Mouse (Mus musculus): Measurements from ENCODE around the gene Itpkb. TPM values are rescaled to one million over a fixed set of nuclear protein-coding genes. Genes with fewer than 3 reads are reported as not detected.

The Itpkb gene
- polyA plus RNA-seq, 1 experiment from 2014 or later = 1.3 TPM

DNA sequence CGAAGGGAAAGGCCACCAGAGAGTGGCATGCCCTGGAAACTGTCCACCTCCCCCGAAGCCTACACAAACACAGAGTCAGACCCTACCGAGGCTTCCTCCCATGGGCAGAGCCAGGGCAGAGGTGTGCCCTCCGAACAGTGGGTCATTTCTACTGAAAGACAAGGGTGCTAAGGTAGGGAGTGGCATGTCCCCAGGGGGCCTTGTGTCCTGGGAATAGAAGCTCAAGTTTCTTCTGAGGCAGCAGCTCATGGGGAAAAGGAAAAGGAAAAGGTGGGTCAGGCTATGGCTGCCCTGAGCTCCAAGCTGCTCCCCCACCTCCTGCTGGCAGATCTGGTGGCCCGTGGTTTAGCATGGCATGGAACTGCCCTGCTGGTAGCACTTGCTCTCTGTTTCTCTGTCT, 79.5 kb downstream of the Itpkb start:
- Histone ChIP-seq H3K4me1 (replicated peaks) (peaks cover 43% of the 10 kb centered on the region), H3K4me3 (replicated peaks) (no peak overlapping the region), H3K9ac (no peak overlapping the region), H3K9me3 (replicated peaks) (no peaks in the 10 kb centered on the region), H3K4me2 (no peak overlapping the region), H3K27me3 (no peaks in the 10 kb centered on the region), H3K27ac (no peak overlapping the region), H3K36me3 (no peaks in the 10 kb centered on the region)
- DNase-seq = no peak
- ATAC-seq (ENCODE audit: low read depth) = no peak
- 42% methylated on average over 5 of the region's 5 CpGs for WGBS (ENCODE audit: insufficient replicate concordance)

DNA sequence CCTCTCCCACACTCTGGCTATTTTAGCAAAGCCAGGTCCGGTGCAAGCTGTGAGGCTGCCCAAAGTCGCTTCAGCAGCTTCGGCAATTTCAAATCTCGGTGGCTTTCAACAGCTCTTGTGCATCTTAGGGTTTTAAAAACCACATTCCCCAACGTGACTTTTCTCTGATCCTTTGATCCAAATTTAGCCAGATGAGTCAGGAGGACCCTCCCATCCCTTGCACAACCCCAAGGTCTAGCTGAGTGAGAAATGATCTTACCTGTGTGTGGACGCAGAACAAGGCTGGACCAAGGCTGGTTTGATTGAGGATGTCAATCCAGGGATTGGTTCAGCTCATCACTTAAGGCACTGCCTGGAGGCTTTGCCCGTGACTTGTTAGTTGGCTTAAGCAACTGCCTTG, 80.0 kb downstream of the Itpkb start:
- WGBS (ENCODE audit: insufficient replicate concordance) = 56% methylated on average over 7 of the region's 7 CpGs
- ATAC-seq (ENCODE audit: low read depth) (no peak), DNase-seq (no peak)
- H3K36me3 ChIP-seq = no peaks in the 10 kb centered on the region
- no peak overlapping the region for H3K4me3 ChIP-seq (replicated peaks)
- H3K9me3 ChIP-seq (replicated peaks) = no peaks in the 10 kb centered on the region
- peaks cover 38% of the 10 kb centered on the region for H3K4me1 ChIP-seq (replicated peaks)
- no peak overlapping the region for H3K27ac ChIP-seq
- H3K9ac ChIP-seq = no peak overlapping the region
- H3K27me3 ChIP-seq = no peaks in the 10 kb centered on the region
- no peak overlapping the region for H3K4me2 ChIP-seq

DNA sequence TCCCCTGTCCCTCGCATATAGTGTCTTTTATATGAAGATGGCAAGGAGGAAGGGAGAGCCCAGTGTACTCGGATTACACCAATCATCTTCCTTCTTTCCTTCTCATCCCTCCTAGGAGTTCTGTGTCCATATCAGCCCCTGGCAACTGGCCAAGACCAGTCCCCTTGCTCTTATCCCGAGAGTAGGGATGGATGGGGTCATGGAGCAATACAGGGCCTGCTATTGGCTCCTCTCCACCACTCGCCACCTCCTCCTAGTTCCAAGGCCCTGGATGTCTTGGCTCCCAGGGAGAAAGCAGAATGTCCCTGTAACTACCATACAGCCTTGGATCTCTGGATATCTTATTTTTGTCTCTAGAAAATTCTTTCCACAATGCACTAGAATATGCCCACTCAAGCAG, 84.8 kb downstream of the Itpkb start:
- H3K4me3 ChIP-seq (replicated peaks) = no peak overlapping the region
- H3K4me2 ChIP-seq = no peak overlapping the region
- H3K27ac ChIP-seq = no peak overlapping the region
- peaks cover 3% of the 10 kb centered on the region; the same call in 1 of the 2 replicates for H3K36me3 ChIP-seq
- H3K27me3 ChIP-seq = no peaks in the 10 kb centered on the region
- H3K4me1 ChIP-seq (replicated peaks) = peaks cover 13% of the 10 kb centered on the region; the same call in 1 of the 2 replicates
- WGBS (ENCODE audit: insufficient replicate concordance) = 59% methylated on average over 4 of the region's 4 CpGs
- no peak overlapping the region for H3K9ac ChIP-seq
- ATAC-seq (ENCODE audit: low read depth) (no peak), DNase-seq (no peak)
- no peaks in the 10 kb centered on the region for H3K9me3 ChIP-seq (replicated peaks)

DNA sequence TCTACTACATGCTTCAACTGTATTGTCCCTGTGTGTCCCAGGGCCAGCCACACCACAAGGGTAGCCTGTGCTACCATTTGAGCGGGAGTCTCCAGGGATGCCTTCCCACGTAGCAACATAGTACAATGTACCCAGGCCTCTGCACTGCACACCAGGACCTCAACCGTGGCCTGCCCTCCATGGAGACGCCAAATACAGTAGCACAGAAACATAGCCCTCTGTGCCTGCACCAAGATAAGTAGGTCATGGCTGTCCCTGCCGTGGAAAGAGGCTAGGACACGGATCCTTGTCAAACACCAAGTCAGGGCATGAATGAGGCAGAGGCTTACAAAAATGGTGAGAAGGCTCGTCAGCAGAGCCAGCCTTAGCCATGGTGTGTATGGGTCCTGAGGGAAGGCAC, 85.6 kb downstream of the Itpkb start:
- Histone ChIP-seq H3K9me3 (replicated peaks) (no peaks in the 10 kb centered on the region), H3K27ac (no peak overlapping the region), H3K4me2 (no peak overlapping the region), H3K9ac (no peak overlapping the region), H3K4me1 (replicated peaks) (peaks cover 13% of the 10 kb centered on the region; the same call in 1 of the 2 replicates), H3K27me3 (no peaks in the 10 kb centered on the region), H3K4me3 (replicated peaks) (no peak overlapping the region), H3K36me3 (peaks cover 3% of the 10 kb centered on the region; the same call in 1 of the 2 replicates)
- DNase-seq = no peak
- WGBS (ENCODE audit: insufficient replicate concordance) = 67% methylated on average over 7 of the region's 7 CpGs
- ATAC-seq (ENCODE audit: low read depth) = no peak

DNA sequence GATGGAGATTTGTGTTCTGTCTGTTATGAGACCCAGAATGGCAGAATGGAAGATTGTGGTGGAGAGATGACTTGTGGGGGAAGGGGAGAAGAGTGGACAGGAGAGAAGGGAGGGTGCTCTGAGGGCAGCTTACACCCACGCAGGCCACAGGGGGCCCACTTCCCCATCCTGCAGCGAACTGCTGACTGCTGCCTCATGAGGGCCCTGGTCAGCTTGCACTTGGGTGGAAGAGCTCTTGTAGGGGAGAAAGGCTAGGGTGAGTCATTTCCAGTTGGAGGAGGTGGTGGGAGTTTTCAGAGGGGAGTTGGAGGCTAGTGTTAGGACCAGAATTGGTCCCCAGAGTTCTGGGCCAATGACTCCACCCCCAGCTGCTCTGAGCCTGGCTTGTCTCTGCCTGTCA, 86.8 kb downstream of the Itpkb start:
- Histone ChIP-seq H3K27ac (no peak overlapping the region), H3K4me1 (replicated peaks) (peaks cover 15% of the 10 kb centered on the region; the same call in 1 of the 2 replicates), H3K9ac (no peak overlapping the region), H3K4me3 (replicated peaks) (no peak overlapping the region), H3K4me2 (no peak overlapping the region), H3K27me3 (no peaks in the 10 kb centered on the region), H3K36me3 (peaks cover 3% of the 10 kb centered on the region; the same call in 1 of the 2 replicates), H3K9me3 (replicated peaks) (no peaks in the 10 kb centered on the region)
- DNase-seq (no peak), ATAC-seq (ENCODE audit: low read depth) (no peak)
- WGBS (ENCODE audit: insufficient replicate concordance) = 30% methylated on average over 2 of the region's 2 CpGs

DNA sequence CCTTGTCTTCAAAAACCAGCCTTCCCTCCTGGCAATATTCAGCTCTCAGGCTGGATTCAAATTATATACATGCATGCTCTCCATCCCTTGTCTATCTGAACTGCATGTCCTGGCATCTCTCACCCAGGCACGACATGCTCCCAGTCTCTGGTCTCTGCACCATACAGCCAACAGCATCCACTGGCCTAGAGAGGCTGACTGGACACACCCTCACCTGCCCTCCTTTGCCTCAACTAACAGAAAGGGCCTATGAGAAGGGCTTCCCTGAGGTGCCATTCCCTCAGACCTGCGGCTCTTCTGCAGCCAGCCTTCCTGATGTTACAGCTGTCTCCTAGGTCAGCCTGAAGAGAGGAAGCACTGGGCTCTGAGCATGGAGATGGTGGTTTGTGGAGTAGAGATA, 88.8 kb downstream of the Itpkb start:
- peaks cover 3% of the 10 kb centered on the region; the same call in 1 of the 2 replicates for H3K36me3 ChIP-seq
- no peaks in the 10 kb centered on the region for H3K9me3 ChIP-seq (replicated peaks)
- WGBS (ENCODE audit: insufficient replicate concordance) = 68% methylated on average over 2 of the region's 2 CpGs
- H3K4me2 ChIP-seq = no peak overlapping the region
- peaks cover 25% of the 10 kb centered on the region for H3K4me1 ChIP-seq (replicated peaks)
- no peak overlapping the region for H3K4me3 ChIP-seq (replicated peaks)
- H3K27me3 ChIP-seq = no peaks in the 10 kb centered on the region
- H3K27ac ChIP-seq = no peak overlapping the region
- DNase-seq (no peak), ATAC-seq (ENCODE audit: low read depth) (no peak)
- no peak overlapping the region for H3K9ac ChIP-seq

DNA sequence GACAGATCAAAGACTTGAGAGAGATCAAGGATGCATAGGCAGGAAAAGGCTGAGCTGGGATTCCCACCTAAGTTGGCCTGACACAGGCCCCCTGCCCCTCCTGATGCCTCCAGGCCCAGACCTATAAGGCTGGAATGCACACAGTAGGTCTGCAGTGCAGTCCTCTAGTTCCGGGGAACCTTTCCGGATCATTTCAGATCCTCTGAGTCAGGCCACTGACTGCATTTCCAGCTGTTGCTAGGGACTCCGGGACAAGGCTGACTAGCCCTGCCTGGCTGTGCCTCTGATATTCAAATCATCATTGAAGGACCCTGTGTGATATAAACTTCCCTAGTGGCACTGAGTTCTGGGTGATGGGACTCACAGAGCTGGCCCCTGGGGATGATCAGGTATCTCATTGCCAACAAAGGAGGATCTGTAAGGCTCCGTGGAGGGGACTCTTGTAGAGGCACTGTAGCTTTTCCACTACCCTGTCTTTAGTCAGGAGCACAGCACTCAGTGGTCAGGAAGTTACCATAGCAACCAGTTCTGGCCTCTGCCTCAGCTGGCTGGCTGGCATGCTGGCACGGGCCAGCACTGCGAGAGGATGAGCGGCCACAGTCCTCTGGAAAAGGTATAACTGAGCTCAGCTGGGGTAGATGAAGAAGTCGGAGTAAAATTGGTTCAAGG, 90.3 kb downstream of the Itpkb start:
- Histone ChIP-seq H3K27ac (no peak overlapping the region), H3K36me3 (peaks cover 3% of the 10 kb centered on the region; the same call in 1 of the 2 replicates), H3K4me3 (replicated peaks) (no peak overlapping the region), H3K27me3 (no peaks in the 10 kb centered on the region), H3K9ac (no peak overlapping the region), H3K4me2 (no peak overlapping the region), H3K9me3 (replicated peaks) (no peaks in the 10 kb centered on the region), H3K4me1 (replicated peaks) (peaks cover 25% of the 10 kb centered on the region)
- ATAC-seq (ENCODE audit: low read depth) = no peak
- no peak for DNase-seq
- WGBS (ENCODE audit: insufficient replicate concordance) = 80% methylated on average over 8 of the region's 8 CpGs

DNA sequence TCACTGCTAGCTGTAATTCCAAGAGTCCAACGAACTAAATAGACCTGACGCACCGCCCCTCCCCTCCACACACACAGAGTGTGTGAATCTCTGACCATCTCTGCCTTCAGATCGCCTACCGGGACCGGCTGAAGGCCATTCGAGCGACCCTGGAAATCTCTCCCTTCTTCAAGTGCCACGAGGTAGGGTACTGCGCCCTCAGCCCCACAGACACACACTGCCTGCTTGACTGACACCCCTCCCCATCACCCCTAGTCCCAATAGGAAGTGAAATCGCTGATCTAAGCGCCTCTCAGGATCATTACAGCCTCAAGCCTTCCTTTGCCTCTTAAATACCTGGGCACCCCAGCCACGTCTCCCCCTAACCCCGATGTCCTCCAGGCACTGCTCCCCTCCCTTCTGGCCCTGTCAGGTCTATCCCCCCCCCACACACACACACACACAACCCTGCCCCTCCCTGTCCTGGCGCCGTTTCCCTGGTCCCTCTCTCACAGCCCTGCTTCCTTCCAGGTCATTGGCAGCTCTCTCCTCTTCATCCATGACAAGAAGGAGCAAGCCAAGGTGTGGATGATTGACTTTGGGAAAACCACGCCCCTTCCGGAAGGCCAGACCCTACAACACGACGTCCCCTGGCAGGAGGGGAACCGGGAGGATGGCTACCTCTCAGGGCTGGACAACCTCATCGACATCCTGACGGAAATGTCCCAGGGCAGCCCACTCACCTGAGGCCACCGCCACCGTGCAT, 91.1 kb downstream of the Itpkb start:
- peaks cover 3% of the 10 kb centered on the region; the same call in 1 of the 2 replicates for H3K36me3 ChIP-seq
- no peaks in the 10 kb centered on the region for H3K9me3 ChIP-seq (replicated peaks)
- 76% methylated on average over 25 of the region's 25 CpGs for WGBS (ENCODE audit: insufficient replicate concordance)
- H3K4me1 ChIP-seq (replicated peaks) = peaks cover 24% of the 10 kb centered on the region
- H3K4me3 ChIP-seq (replicated peaks) = no peak overlapping the region
- no peaks in the 10 kb centered on the region for H3K27me3 ChIP-seq
- H3K9ac ChIP-seq = no peak overlapping the region
- DNase-seq (no peak), ATAC-seq (ENCODE audit: low read depth) (0 out of 2 replicates have a peak, but pooled peaks have one; percentile 22)
- no peak overlapping the region for H3K27ac ChIP-seq
- H3K4me2 ChIP-seq = no peak overlapping the region

DNA sequence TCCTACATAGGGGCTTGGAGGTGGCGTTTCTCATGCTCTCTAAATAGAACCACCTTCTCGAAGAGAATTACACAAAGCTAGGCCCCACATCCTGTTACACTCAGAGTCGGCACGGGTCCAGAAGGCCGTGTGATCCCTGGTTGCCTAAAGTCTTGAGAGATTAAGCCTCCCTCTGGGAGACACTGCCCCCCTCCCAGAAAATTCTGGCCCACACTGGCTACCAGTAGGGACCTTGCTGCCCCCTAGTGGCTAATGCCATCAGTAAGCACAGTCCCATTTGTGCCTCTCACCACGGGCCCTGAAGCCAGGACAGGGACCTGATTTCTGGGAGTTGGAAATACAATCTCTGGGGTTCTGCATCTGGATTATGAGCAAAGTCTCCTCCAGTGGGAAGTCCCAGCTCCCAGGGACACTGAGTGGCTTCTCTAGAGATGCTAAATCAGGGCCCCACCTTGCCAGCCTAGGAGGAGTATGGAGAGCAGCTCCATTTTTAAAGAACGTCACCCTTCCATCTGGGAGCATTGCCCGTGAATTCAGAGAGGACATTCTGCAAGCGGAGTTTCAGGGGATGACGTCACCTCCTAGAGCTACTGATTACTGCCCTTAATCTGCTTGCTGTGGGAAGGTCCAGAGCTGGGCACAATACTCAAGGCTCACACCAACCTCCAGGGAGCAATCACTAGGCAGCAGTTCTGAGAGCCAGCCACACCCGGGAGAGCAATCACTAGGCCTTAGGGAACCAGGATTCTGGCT, 92.0 kb downstream of the Itpkb start:
- H3K9ac ChIP-seq = no peak overlapping the region
- no peak overlapping the region; the same call in 1 of the 2 replicates for H3K27ac ChIP-seq
- ATAC-seq (ENCODE audit: low read depth) (0 out of 2 replicates have a peak, but pooled peaks have one; percentile 15), DNase-seq (peak; percentile 35)
- WGBS (ENCODE audit: insufficient replicate concordance) = 46% methylated on average over 11 of the region's 11 CpGs
- no peaks in the 10 kb centered on the region for H3K27me3 ChIP-seq
- H3K4me3 ChIP-seq (replicated peaks) = no peak overlapping the region
- H3K4me2 ChIP-seq = no peak overlapping the region
- peaks cover 15% of the 10 kb centered on the region for H3K4me1 ChIP-seq (replicated peaks)
- no peaks in the 10 kb centered on the region for H3K9me3 ChIP-seq (replicated peaks)
- H3K36me3 ChIP-seq = peaks cover 3% of the 10 kb centered on the region; the same call in 1 of the 2 replicates

DNA sequence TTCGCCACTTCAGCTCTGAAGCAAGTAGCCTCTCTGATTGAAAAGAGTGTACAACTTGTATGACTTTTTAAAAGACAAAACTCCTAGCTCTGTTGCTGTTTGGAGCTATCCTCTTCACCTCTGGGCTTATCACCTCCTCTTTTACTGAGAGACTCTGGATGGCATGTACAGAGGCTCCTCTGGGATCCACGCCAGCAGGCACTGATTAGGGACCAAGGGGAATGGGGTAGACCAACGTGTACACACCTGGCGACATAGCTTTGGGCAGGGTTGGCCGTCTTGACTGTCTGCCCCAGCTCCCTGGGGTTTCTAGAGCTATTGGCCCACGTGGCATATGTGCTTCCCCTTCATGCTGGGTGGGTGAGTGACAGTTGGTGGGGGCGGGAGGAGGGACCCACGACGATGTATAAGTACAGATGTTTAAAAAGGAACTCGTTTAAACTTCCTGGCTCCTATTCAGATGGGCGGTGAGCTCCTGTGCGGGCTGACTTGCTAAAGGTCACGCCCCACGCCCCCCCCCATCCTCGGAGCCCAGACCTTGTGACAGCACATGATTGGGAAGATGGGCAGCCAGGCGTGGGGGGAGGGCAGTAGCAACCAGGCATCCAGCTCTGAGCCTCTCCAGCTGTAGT, 92.8 kb downstream of the Itpkb start:
- peaks cover 23% of the 10 kb centered on the region for H3K4me1 ChIP-seq (replicated peaks)
- H3K9me3 ChIP-seq (replicated peaks) = no peaks in the 10 kb centered on the region
- 0 out of 2 replicates have a peak overlapping the region, but pooled peaks have one; percentile 9 for H3K27ac ChIP-seq
- ATAC-seq (ENCODE audit: low read depth) (no peak), DNase-seq (no peak)
- no peak overlapping the region for H3K9ac ChIP-seq
- H3K36me3 ChIP-seq = peaks cover under 1% of the 10 kb centered on the region; the same call in 1 of the 2 replicates
- H3K4me2 ChIP-seq = no peak overlapping the region
- no peak overlapping the region for H3K4me3 ChIP-seq (replicated peaks)
- WGBS (ENCODE audit: insufficient replicate concordance) = 34% methylated on average over 16 of the region's 16 CpGs
- H3K27me3 ChIP-seq = no peaks in the 10 kb centered on the region

DNA sequence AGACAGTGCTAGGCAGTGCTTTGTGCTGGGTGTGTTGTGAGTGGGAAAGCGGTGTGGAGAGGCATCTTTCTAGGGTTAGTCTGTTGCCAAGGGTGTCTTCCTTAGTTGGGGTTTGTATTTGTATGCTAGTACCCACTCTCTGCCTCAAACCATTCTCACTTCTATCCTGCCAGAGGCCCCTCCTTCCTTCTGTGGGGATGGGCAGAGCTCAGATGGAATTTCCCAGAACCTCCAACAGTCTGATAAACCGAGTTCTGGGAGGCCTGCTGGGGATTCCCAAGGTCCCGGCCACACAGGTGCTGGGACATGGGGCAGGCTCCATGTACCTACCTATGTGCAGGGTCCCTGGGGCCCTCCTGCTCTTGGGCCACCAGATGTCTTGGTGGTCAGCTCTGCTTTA, 93.6 kb downstream of the Itpkb start:
- Histone ChIP-seq H3K27ac (no peak overlapping the region), H3K4me2 (no peak overlapping the region), H3K4me1 (replicated peaks) (peaks cover 24% of the 10 kb centered on the region), H3K4me3 (replicated peaks) (no peak overlapping the region), H3K36me3 (no peaks in the 10 kb centered on the region), H3K27me3 (no peaks in the 10 kb centered on the region), H3K9ac (no peak overlapping the region), H3K9me3 (replicated peaks) (no peaks in the 10 kb centered on the region)
- 65% methylated on average over 3 of the region's 3 CpGs for WGBS (ENCODE audit: insufficient replicate concordance)
- ATAC-seq (ENCODE audit: low read depth) (no peak), DNase-seq (no peak)

All from liver, embryonic 13.5 days (tissue).